In genomic region chr11:42755415-42755814, GRCm38 (mm10) we compare ENCODE assay signal across 26 mouse cellular contexts.
DNase-seq lines count a peak whose midpoint lies in the region; ATAC-seq and TF ChIP-seq lines count a peak whose summit lies in the region.
"Had no signal": no experiment of that assay in that cellular context is flagged by ENCODE, and none has a peak within 500 bp of the region (broad histone marks: within the 10 kb centered on the region; RNA-seq: fewer than 3 reads in every experiment).

No protein-coding gene starts in this region.

- H3K4me3 ChIP-seq in embryonic facial prominence, embryonic 14.5 days (ENCODE audit: low read depth, low read length) = no peak overlapping the region
- no peak overlapping the region for H3K4me3 ChIP-seq in embryonic facial prominence, embryonic 10.5 days
- H3K4me3 ChIP-seq in midbrain, postnatal 0 days (ENCODE audit: low read depth, low read length) = no peak overlapping the region
- H3K4me3 ChIP-seq in midbrain, embryonic 13.5 days (replicated peaks) = no peak overlapping the region
- H3K4me3 ChIP-seq in limb, embryonic 10.5 days = no peak overlapping the region
- H3K4me3 ChIP-seq: embryonic facial prominence, embryonic 13.5 days; forebrain, embryonic 13.5 days; heart, embryonic 15.5 days; left cerebral cortex, adult 2 months; liver, embryonic 15.5 days; lung, embryonic 15.5 days; megakaryocyte, embryonic 14.5 days had no signal

- no peak overlapping the region for H3K4me2 ChIP-seq in embryonic facial prominence, embryonic 14.5 days (ENCODE audit: low read depth, low read length)
- H3K4me2 ChIP-seq in midbrain, postnatal 0 days (ENCODE audit: low read depth, low read length, poor library complexity, severe bottlenecking) = no peak overlapping the region
- H3K4me2 ChIP-seq in midbrain, embryonic 13.5 days (replicated peaks) = no peak overlapping the region
- H3K4me2 ChIP-seq: embryonic facial prominence, embryonic 13.5 days; forebrain, embryonic 13.5 days; heart, embryonic 15.5 days; liver, embryonic 15.5 days; lung, embryonic 15.5 days had no signal

- no peaks in the 10 kb centered on the region for H3K9me3 ChIP-seq in embryonic facial prominence, embryonic 14.5 days (ENCODE audit: control insufficient read depth, low read length)
- no peaks in the 10 kb centered on the region for H3K9me3 ChIP-seq in embryonic facial prominence, embryonic 10.5 days
- no peaks in the 10 kb centered on the region for H3K9me3 ChIP-seq in midbrain, postnatal 0 days (ENCODE audit: low read length)
- H3K9me3 ChIP-seq in midbrain, embryonic 13.5 days = no peaks in the 10 kb centered on the region
- no peaks in the 10 kb centered on the region for H3K9me3 ChIP-seq in limb, embryonic 10.5 days (replicated peaks)
- H3K9me3 ChIP-seq: embryonic facial prominence, embryonic 13.5 days; forebrain, embryonic 13.5 days; heart, embryonic 15.5 days; liver, embryonic 15.5 days; lung, embryonic 15.5 days had no signal

- H3K27me3 ChIP-seq in embryonic facial prominence, embryonic 14.5 days (replicated peaks; ENCODE audit: control insufficient read depth, insufficient read depth, low read length) = no peaks in the 10 kb centered on the region
- no peaks in the 10 kb centered on the region for H3K27me3 ChIP-seq in embryonic facial prominence, embryonic 10.5 days (replicated peaks; ENCODE audit: low read depth, poor library complexity, severe bottlenecking)
- no peaks in the 10 kb centered on the region for H3K27me3 ChIP-seq in midbrain, postnatal 0 days (ENCODE audit: insufficient read depth, low read length)
- H3K27me3 ChIP-seq in midbrain, embryonic 13.5 days = no peaks in the 10 kb centered on the region
- no peaks in the 10 kb centered on the region for H3K27me3 ChIP-seq in limb, embryonic 10.5 days (ENCODE audit: low read depth, poor library complexity, severe bottlenecking)
- H3K27me3 ChIP-seq: embryonic facial prominence, embryonic 13.5 days; forebrain, embryonic 13.5 days; heart, embryonic 15.5 days; liver, embryonic 15.5 days; lung, embryonic 15.5 days; megakaryocyte, embryonic 14.5 days had no signal

- H3K9ac ChIP-seq in embryonic facial prominence, embryonic 14.5 days (ENCODE audit: low read depth, low read length) = no peak overlapping the region
- no peak overlapping the region for H3K9ac ChIP-seq in midbrain, postnatal 0 days (replicated peaks; ENCODE audit: low read length, poor library complexity, severe bottlenecking)
- H3K9ac ChIP-seq in midbrain, embryonic 13.5 days (replicated peaks) = no peak overlapping the region
- H3K9ac ChIP-seq: embryonic facial prominence, embryonic 13.5 days; forebrain, embryonic 13.5 days; heart, embryonic 15.5 days; liver, embryonic 15.5 days; lung, embryonic 15.5 days had no signal

- no peak for ATAC-seq in embryonic facial prominence, embryonic 14.5 days (ENCODE audit: low read depth)
- ATAC-seq in midbrain, postnatal 0 days (ENCODE audit: low FRiP score) = no peak
- no peak for ATAC-seq in midbrain, embryonic 13.5 days
- ATAC-seq: activated CD4-positive, CD25-positive, alpha-beta regulatory T cell, adult 4 months; forebrain, embryonic 13.5 days; intestine, postnatal 0 days; midbrain, embryonic 16.5 days had no signal

- peak; percentile 3 for DNase-seq in embryonic facial prominence, embryonic 14.5 days (ENCODE audit: low spot score)
- no peak for DNase-seq in embryonic facial prominence, embryonic 10.5 days (ENCODE audit: low spot score)
- peak; percentile 58 for DNase-seq in midbrain, postnatal 0 days (ENCODE audit: low spot score)
- peak; percentile 92 to 93 for DNase-seq in cerebellum, postnatal 10 days
- DNase-seq in limb, embryonic 10.5 days (ENCODE audit: low spot score) = no peak
- DNase-seq in heart, adult 9 months (ENCODE audit: low spot score in 2 of 2) = no peak
- DNase-seq: adrenal gland, adult 8-10 months; gastrocnemius, postnatal 10 days; heart, postnatal 4 days; kidney, postnatal 4 days; layer of hippocampus, adult 9-11 months; liver; lung, postnatal 36 days; right cerebral cortex, postnatal 4 days; thymus, postnatal 14 days had no signal

- TF ChIP-seq CTCF in midbrain, postnatal 0 days (IDR thresholded peaks at IDR 0.05) = no peak

- H3K27ac ChIP-seq in embryonic facial prominence, embryonic 14.5 days (replicated peaks; ENCODE audit: low read depth, low read length) = no peak overlapping the region
- no peak overlapping the region for H3K27ac ChIP-seq in embryonic facial prominence, embryonic 10.5 days (replicated peaks)
- no peak overlapping the region for H3K27ac ChIP-seq in midbrain, postnatal 0 days (ENCODE audit: low read depth, low read length)
- no peak overlapping the region for H3K27ac ChIP-seq in midbrain, embryonic 13.5 days
- H3K27ac ChIP-seq in limb, embryonic 10.5 days = no peak overlapping the region
- H3K27ac ChIP-seq: embryonic facial prominence, embryonic 13.5 days; forebrain, embryonic 13.5 days; heart, embryonic 15.5 days; left cerebral cortex, adult 2 months; liver, embryonic 15.5 days; lung, embryonic 15.5 days had no signal

- no peaks in the 10 kb centered on the region for H3K4me1 ChIP-seq in embryonic facial prominence, embryonic 14.5 days (ENCODE audit: control insufficient read depth, insufficient read depth, low read length)
- H3K4me1 ChIP-seq in embryonic facial prominence, embryonic 10.5 days = no peaks in the 10 kb centered on the region
- no peaks in the 10 kb centered on the region for H3K4me1 ChIP-seq in midbrain, postnatal 0 days (ENCODE audit: insufficient read depth, low read length)
- H3K4me1 ChIP-seq in midbrain, embryonic 13.5 days (replicated peaks) = 0 out of 2 replicates have a peak, but pooled peaks cover 5% of the 10 kb centered on the region
- no peaks in the 10 kb centered on the region for H3K4me1 ChIP-seq in limb, embryonic 10.5 days
- H3K4me1 ChIP-seq: embryonic facial prominence, embryonic 13.5 days; forebrain, embryonic 13.5 days; heart, embryonic 15.5 days; liver, embryonic 15.5 days; lung, embryonic 15.5 days; megakaryocyte, embryonic 14.5 days had no signal

- no peaks in the 10 kb centered on the region for H3K36me3 ChIP-seq in embryonic facial prominence, embryonic 14.5 days (ENCODE audit: control insufficient read depth, insufficient read depth, low read length)
- no peaks in the 10 kb centered on the region for H3K36me3 ChIP-seq in embryonic facial prominence, embryonic 10.5 days (replicated peaks)
- H3K36me3 ChIP-seq in midbrain, postnatal 0 days (ENCODE audit: insufficient read depth, low read length) = no peaks in the 10 kb centered on the region
- H3K36me3 ChIP-seq in midbrain, embryonic 13.5 days = no peaks in the 10 kb centered on the region
- H3K36me3 ChIP-seq in limb, embryonic 10.5 days = no peaks in the 10 kb centered on the region
- H3K36me3 ChIP-seq: embryonic facial prominence, embryonic 13.5 days; heart, embryonic 15.5 days; liver, embryonic 15.5 days; lung, embryonic 15.5 days had no signal

- 47% methylated on average over 4 of the region's 4 CpGs for WGBS in embryonic facial prominence, embryonic 14.5 days
- 75% methylated on average over 4 of the region's 4 CpGs for WGBS in embryonic facial prominence, embryonic 10.5 days
- WGBS in midbrain, postnatal 0 days = 56% methylated on average over 4 of the region's 4 CpGs
- WGBS in midbrain, embryonic 13.5 days = 67% methylated on average over 4 of the region's 4 CpGs
- 71% methylated on average over 4 of the region's 4 CpGs for WGBS in limb, embryonic 10.5 days

Comparison
In these comparisons a context has a peak if more than half of its experiments do, and no peak if none do; other contexts are left out.
1. DNase-seq: peak in embryonic facial prominence, embryonic 14.5 days (single experiment), midbrain, postnatal 0 days (single experiment) and cerebellum, postnatal 10 days (2 of 2); none in embryonic facial prominence, embryonic 10.5 days (single experiment), limb, embryonic 10.5 days (single experiment) and heart, adult 9 months (0 of 2).